Mouse (Mus musculus): ENCODE measurements around the gene Nipsnap1.

The Nipsnap1 gene

GRCm38 (mm10) chr11:4873755-4874475 is at the start of gene Nipsnap1:
Gene Nipsnap1 (plus strand): TSS chr11:4873951.
- DNase-seq: peak; percentile 82

- DNase-seq: no peak
These were observed 47.5 kb upstream of the Nipsnap1 start for GRCm38 (mm10) chr11:4826152-4826778.

- DNase-seq: no peak
These were observed 46.4 kb upstream of the Nipsnap1 start for GRCm38 (mm10) chr11:4827340-4827739.

- no peak for DNase-seq
These were observed 45.8 kb upstream of the Nipsnap1 start for GRCm38 (mm10) chr11:4827916-4828315.

GRCm38 (mm10) chr11:4831066-4831465 is 42.7 kb upstream of the Nipsnap1 start:
- DNase-seq: no peak

GRCm38 (mm10) chr11:4833295-4833939 is 40.3 kb upstream of the Nipsnap1 start:
- no peak for DNase-seq

GRCm38 (mm10) chr11:4835436-4835835 is 38.3 kb upstream of the Nipsnap1 start:
- no peak for DNase-seq

GRCm38 (mm10) chr11:4836755-4837154 is 37.0 kb upstream of the Nipsnap1 start:
- DNase-seq: peak; percentile 23

GRCm38 (mm10) chr11:4837342-4837741 is 36.4 kb upstream of the Nipsnap1 start:
- no peak for DNase-seq

GRCm38 (mm10) chr11:4838235-4838634 is 35.5 kb upstream of the Nipsnap1 start:
- no peak for DNase-seq

GRCm38 (mm10) chr11:4840942-4841526 is 32.7 kb upstream of the Nipsnap1 start:
- DNase-seq: no peak

GRCm38 (mm10) chr11:4848483-4849248 is 25.1 kb upstream of the Nipsnap1 start:
- peak; percentile 43 for DNase-seq

- DNase-seq: peak; percentile 98
These were observed 24.4 kb upstream of the Nipsnap1 start, which contains the start of gene Nf2 for GRCm38 (mm10) chr11:4849258-4849943. Gene Nf2 (minus strand): TSS chr11:4849536.

- no peak for DNase-seq
These were observed 23.3 kb upstream of the Nipsnap1 start for GRCm38 (mm10) chr11:4850404-4850803.

GRCm38 (mm10) chr11:4853021-4853420 is 20.7 kb upstream of the Nipsnap1 start:
- no peak for DNase-seq

- no peak for DNase-seq
These were observed 19.6 kb upstream of the Nipsnap1 start for GRCm38 (mm10) chr11:4854181-4854580.

- DNase-seq: no peak
These were observed 15.3 kb upstream of the Nipsnap1 start for GRCm38 (mm10) chr11:4858416-4858815.

GRCm38 (mm10) chr11:4860986-4861385 is 12.8 kb upstream of the Nipsnap1 start:
- no peak for DNase-seq

GRCm38 (mm10) chr11:4861816-4862604 is 11.7 kb upstream of the Nipsnap1 start:
- DNase-seq: no peak

GRCm38 (mm10) chr11:4862730-4863129 is 11.0 kb upstream of the Nipsnap1 start:
- DNase-seq: no peak

GRCm38 (mm10) chr11:4865645-4866251 is 8.0 kb upstream of the Nipsnap1 start:
- DNase-seq: peak; percentile 35

Data from right cerebral cortex, postnatal 25 days (tissue).